Mouse (Mus musculus) embryonic stem cell, embryonic (primary cell): ENCODE data around the gene Per1.

Experiments used
- CTCF ChIA-PET, 4 experiments: fragments of 300-600 bp in 2 of 4; fragments of 350-600 bp in 2 of 4; sonication (Branson Sonifier 250); formaldehyde crosslinking; loops; one replicate each; lab custom pipeline; 2022; ENCODE audit warnings: inconsistent platforms in 2 of 4; lab: Charles Lee
- POLR2A ChIA-PET, 4 experiments: fragments of 300-600 bp in 2 of 4; fragments of 350-600 bp in 2 of 4; sonication (Branson Sonifier 250); formaldehyde crosslinking; loops; one replicate each; lab custom pipeline; 2022; ENCODE audit warnings: antibody characterized with exemption in 4 of 4, inconsistent platforms in 1 of 4; lab: Charles Lee

Gene Per1

GRCm38 (mm10) chr11:69094697-69095429 is at the start of gene Per1:
Gene Per1, plus strand, starts transcription at chr11:69095217.
- CTCF ChIA-PET: interaction anchor here in 3 of 4 experiments (0.6 to 2.0 kb wide), 14 partner anchors 12 to 538 kb away, joined by 3 to 13 read pairs (median 4); partner anchors contain the start of genes Fxr2 (in 1 of the 3) and Hes7 (in 1 of the 3)
- POLR2A ChIA-PET: interaction anchor here (0.6 to 19.7 kb wide), 58 partner anchors 8 to 1574 kb away, joined by 3 to 547 read pairs (median 5); partner anchors contain the start of genes Tmem107 (in 3 of the 4), 9130213A22Rik (in 2 of the 4), Borcs6 (in 2 of the 4) and Trp53 (in 2 of the 4)

GRCm38 (mm10) chr11:69045531-69046394 is 49.3 kb upstream of the Per1 start, which contains the start of gene Aurkb:
Gene Aurkb, plus strand, starts transcription at chr11:69045647.
- POLR2A ChIA-PET: interaction anchor here in 3 of 4 experiments (0.5 to 3.3 kb wide), 15 partner anchors 9 to 1616 kb away, joined by 3 to 35 read pairs (median 5); partner anchors contain the start of genes Borcs6 (in 3 of the 3) and Per1 (in 1 of the 3)
- CTCF ChIA-PET: interaction anchor here in 3 of 4 experiments (0.6 to 1.5 kb wide), 3 partner anchors 10 to 83 kb away, joined by 3 to 11 read pairs (median 3); partner anchors contain the start of gene Borcs6 (in 1 of the 3)

GRCm38 (mm10) chr11:69046395-69046774 is 48.6 kb upstream of the Per1 start:
- CTCF ChIA-PET: interaction anchor here in 3 of 4 experiments (0.6 to 1.5 kb wide), 3 partner anchors 10 to 82 kb away, joined by 3 to 11 read pairs (median 3); partner anchors contain the start of gene Borcs6 (in 1 of the 3)
- POLR2A ChIA-PET: interaction anchor here in 3 of 4 experiments (0.5 to 3.3 kb wide), 15 partner anchors 8 to 1616 kb away, joined by 3 to 35 read pairs (median 5); partner anchors contain the start of genes Borcs6 (in 3 of the 3) and Per1 (in 1 of the 3)

GRCm38 (mm10) chr11:69047592-69047991 is 47.4 kb upstream of the Per1 start:
- CTCF ChIA-PET: interaction anchor here in 1 of 4 experiments (0.8 kb wide), 1 partner anchor 12 kb away, joined by 3 read pairs; the partner anchor contains the start of gene Borcs6
- POLR2A ChIA-PET: interaction anchor here in 3 of 4 experiments (0.5 to 3.3 kb wide), 13 partner anchors 8 to 86 kb away, joined by 3 to 35 read pairs (median 4); partner anchors contain the start of gene Borcs6 (in 3 of the 3)

- POLR2A ChIA-PET: interaction anchor here (0.6 to 3.3 kb wide), 11 partner anchors 7 to 85 kb away, joined by 3 to 35 read pairs (median 4); partner anchors contain the start of gene Borcs6 (in 4 of the 4)
- CTCF ChIA-PET: interaction anchor here in 1 of 4 experiments (0.8 kb wide), 1 partner anchor 11 kb away, joined by 3 read pairs; the partner anchor contains the start of gene Borcs6
These were observed 46.9 kb upstream of the Per1 start for GRCm38 (mm10) chr11:69048151-69048550.

GRCm38 (mm10) chr11:69050748-69051147 is 44.3 kb upstream of the Per1 start:
- CTCF ChIA-PET: interaction anchor here in 2 of 4 experiments (0.6 to 0.8 kb wide), 2 partner anchors 9 to 56 kb away, joined by 4 read pairs; partner anchors contain the start of gene Borcs6 (in 1 of the 2)
- POLR2A ChIA-PET: interaction anchor here (0.6 to 2.4 kb wide), 11 partner anchors 9 to 605 kb away, joined by 3 to 11 read pairs (median 5); partner anchors contain the start of gene Borcs6 (in 4 of the 4)

GRCm38 (mm10) chr11:69051771-69052170 is 43.2 kb upstream of the Per1 start:
- POLR2A ChIA-PET: interaction anchor here (0.6 to 3.1 kb wide), 12 partner anchors 9 to 183 kb away, joined by 3 to 17 read pairs (median 3); partner anchors contain the start of gene Per1 (in 1 of the 4)
- CTCF ChIA-PET: interaction anchor here in 1 of 4 experiments (0.6 kb wide), 2 partner anchors 15 to 903 kb away, joined by 3 to 6 read pairs; no protein-coding TSS in a partner anchor

GRCm38 (mm10) chr11:69052824-69053421 is 42.1 kb upstream of the Per1 start:
- ChIA-PET CTCF (interaction anchor here in 2 of 4 experiments (0.5 to 0.6 kb wide), 3 partner anchors 12 to 488 kb away, joined by 4 to 6 read pairs (median 4); no protein-coding TSS in a partner anchor), POLR2A (interaction anchor here (0.5 to 3.1 kb wide), 16 partner anchors 8 to 160 kb away, joined by 3 to 17 read pairs (median 4); partner anchors contain the start of gene Per1 (in 1 of the 4))

- ChIA-PET POLR2A (interaction anchor here in 2 of 4 experiments (1.1 to 3.1 kb wide), 7 partner anchors 8 to 26 kb away, joined by 3 to 17 read pairs (median 4); partner anchors contain the start of gene Aurkb (in 1 of the 2)), CTCF (no interaction called here)
These were observed 41.2 kb upstream of the Per1 start for GRCm38 (mm10) chr11:69053848-69054247.

GRCm38 (mm10) chr11:69058265-69058664 is 36.8 kb upstream of the Per1 start:
- POLR2A ChIA-PET: interaction anchor here (0.9 to 12.8 kb wide), 19 partner anchors 9 to 275 kb away, joined by 3 to 344 read pairs (median 10); partner anchors contain the start of genes Tmem107 (in 3 of the 4), 9130213A22Rik (in 1 of the 4), Aurkb (in 1 of the 4) and Per1 (in 1 of the 4)

GRCm38 (mm10) chr11:69058729-69059356 is 36.2 kb upstream of the Per1 start:
- POLR2A ChIA-PET: interaction anchor here (0.6 to 12.8 kb wide), 70 partner anchors 8 to 779 kb away, joined by 3 to 344 read pairs (median 5); partner anchors contain the start of genes Tmem107 (in 3 of the 4), 9130213A22Rik (in 2 of the 4), Aurkb (in 2 of the 4) and Hes7 (in 2 of the 4)
- CTCF ChIA-PET: interaction anchor here in 3 of 4 experiments (0.5 to 1.5 kb wide), 14 partner anchors 8 to 228 kb away, joined by 3 to 7 read pairs (median 3); partner anchors contain the start of genes 9130213A22Rik (in 1 of the 3) and Aurkb (in 1 of the 3)

More at GRCm38 (mm10) chr11:69058265-69058664, 36.8 kb upstream of the Per1 start:
- CTCF ChIA-PET: no interaction called here

- CTCF ChIA-PET: interaction anchor here (0.5 to 1.5 kb wide), 15 partner anchors 9 to 228 kb away, joined by 3 to 7 read pairs (median 3); partner anchors contain the start of genes 9130213A22Rik (in 1 of the 4) and Aurkb (in 1 of the 4)
- POLR2A ChIA-PET: interaction anchor here (0.6 to 12.8 kb wide), 73 partner anchors 8 to 778 kb away, joined by 3 to 344 read pairs (median 5); partner anchors contain the start of genes Tmem107 (in 3 of the 4), 9130213A22Rik (in 2 of the 4), Aurkb (in 2 of the 4) and Hes7 (in 2 of the 4)
These were observed 35.6 kb upstream of the Per1 start, which contains the start of gene Borcs6 for GRCm38 (mm10) chr11:69059357-69059974. Gene Borcs6, plus strand, starts transcription at chr11:69059717.

GRCm38 (mm10) chr11:69059975-69060411 is 35.0 kb upstream of the Per1 start:
- ChIA-PET POLR2A (interaction anchor here (0.6 to 12.8 kb wide), 64 partner anchors 8 to 369 kb away, joined by 3 to 344 read pairs (median 5); partner anchors contain the start of genes Tmem107 (in 3 of the 4), 9130213A22Rik (in 2 of the 4), Aurkb (in 2 of the 4) and Hes7 (in 2 of the 4)), CTCF (interaction anchor here in 3 of 4 experiments (0.6 to 1.5 kb wide), 13 partner anchors 9 to 155 kb away, joined by 3 to 5 read pairs (median 3); partner anchors contain the start of gene Aurkb (in 1 of the 3))
